Mouse (Mus musculus) neural tube, embryonic 11.5 days (tissue): ENCODE measurements around the gene Tmem63a. TPM values are rescaled to one million over a fixed set of nuclear protein-coding genes. Genes with fewer than 3 reads are reported as not detected.

ENCODE experiments used
- ATAC-seq: fragments of 200-750 bp; cut with Nextera tagmentation; 2 replicates; pipeline ENCODE4 v1.8.0; 2017; ENCODE audit warnings: moderate number of reproducible peaks, mild to moderate bottlenecking, moderate TSS enrichment, moderate library complexity; ENCODE audit not compliant: insufficient read depth, low FRiP score, low TSS enrichment
- DNase-seq: peaks from one replicate; pipeline ENCODE4 v3.0.0-alpha.2; 2015; ENCODE audit warnings: low spot score
- H3K27ac ChIP-seq: fragments of 300-500 bp; sonication (generic); 2 replicates; pipeline ENCODE4 v1.5.1; 2014; ENCODE audit warnings: low read depth, mild to moderate bottlenecking, low read length
- H3K27me3 ChIP-seq: fragments of 300-500 bp; sonication (generic); 2 replicates; pipeline ENCODE4 v1.6.1; 2014; ENCODE audit warnings: mild to moderate bottlenecking, low read length, mixed read lengths; ENCODE audit not compliant: control insufficient read depth, insufficient read depth
- H3K36me3 ChIP-seq: fragments of 300-500 bp; sonication (generic); 2 replicates; pipeline ENCODE4 v1.6.1; 2014; ENCODE audit warnings: mild to moderate bottlenecking, low read length, moderate library complexity, mixed read lengths; ENCODE audit not compliant: control insufficient read depth, insufficient read depth
- H3K4me1 ChIP-seq: fragments of 300-500 bp; sonication (generic); 2 replicates; pipeline ENCODE4 v1.6.1; 2014; ENCODE audit warnings: low read length, mixed read lengths; ENCODE audit not compliant: control insufficient read depth, insufficient read depth
- H3K4me2 ChIP-seq: fragments of 300-500 bp; sonication (generic); 2 replicates; pipeline ENCODE4 v1.6.1; 2014; ENCODE audit warnings: low read depth, mild to moderate bottlenecking, moderate library complexity
- H3K4me3 ChIP-seq: fragments of 300-500 bp; sonication (generic); 2 replicates; pipeline ENCODE4 v1.5.1; 2014; ENCODE audit warnings: low read depth, low read length
- H3K9ac ChIP-seq: fragments of 300-500 bp; sonication (generic); 2 replicates; pipeline ENCODE4 v1.6.1; 2014; ENCODE audit warnings: mild to moderate bottlenecking, low read length
- H3K9me3 ChIP-seq: fragments of 300-500 bp; sonication (generic); 2 replicates; pipeline ENCODE4 v1.6.1; 2016; ENCODE audit warnings: low read length; ENCODE audit not compliant: control insufficient read depth
- WGBS: fragments of 180-500 bp; shearing (Covaris S2); extraction: QIAGEN DNeasy Blood & Tissue Kit; methylation state at CpG from one replicate; pipeline ENCODE4 v1.1.7; 2014; 5-methylcytosine and 5-hydroxymethylcytosine counted together
- polyA plus RNA-seq: library from polyadenylated mRNA; unstranded; fragments of >200 nt; fragmentation: Nextera tagmentation; extraction: Ambion mirVana; gene quantifications from 2 replicates; pipeline ENCODE4 v1.2.1, GENCODE M21; 2014

Tmem63a gene
- polyA plus RNA-seq, 1 experiment from 2014 or later: 3.1 TPM

DNA sequence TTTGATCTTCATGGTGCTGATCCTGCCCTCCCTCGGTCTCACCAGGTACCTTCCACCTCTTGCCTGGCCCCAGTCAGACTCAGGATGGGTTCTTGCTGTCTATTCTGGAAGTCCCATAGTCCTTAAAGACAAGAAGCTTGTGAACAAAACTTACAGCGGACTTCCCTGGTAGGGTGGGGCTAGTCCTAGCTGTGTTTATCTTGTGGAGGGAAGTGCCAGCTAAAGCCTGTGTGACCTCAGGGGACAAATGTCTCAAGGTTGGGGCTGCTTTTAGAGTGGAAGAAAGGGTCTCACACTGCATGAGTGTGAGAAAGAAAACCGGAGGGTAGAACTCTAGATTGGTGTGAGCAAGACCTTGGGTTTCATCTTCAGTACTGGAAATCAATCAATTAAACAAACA is 23.6 kb downstream of the Tmem63a start:
- Histone ChIP-seq H3K9ac (no peak overlapping the region), H3K27me3 (no peaks in the 10 kb centered on the region), H3K36me3 (no peaks in the 10 kb centered on the region), H3K4me2 (no peak overlapping the region), H3K4me1 (no peaks in the 10 kb centered on the region), H3K9me3 (no peaks in the 10 kb centered on the region), H3K4me3 (no peak overlapping the region), H3K27ac (no peak overlapping the region)
- DNase-seq: no peak
- no peak for ATAC-seq
- WGBS: 86% methylated on average over 3 of the region's 3 CpGs

- WGBS: 62% methylated on average over 3 of the region's 3 CpGs
- no peak for ATAC-seq
- no peak overlapping the region for H3K4me2 ChIP-seq
- no peaks in the 10 kb centered on the region for H3K4me1 ChIP-seq
- DNase-seq: no peak
- no peak overlapping the region for H3K27ac ChIP-seq
- no peak overlapping the region for H3K4me3 ChIP-seq
- H3K36me3 ChIP-seq: no peaks in the 10 kb centered on the region
- no peaks in the 10 kb centered on the region for H3K27me3 ChIP-seq
- H3K9ac ChIP-seq: no peak overlapping the region
- H3K9me3 ChIP-seq: no peaks in the 10 kb centered on the region
Observed at GRCm38 (mm10) chr1:180966542-180966941, 24.4 kb downstream of the Tmem63a start.

DNA sequence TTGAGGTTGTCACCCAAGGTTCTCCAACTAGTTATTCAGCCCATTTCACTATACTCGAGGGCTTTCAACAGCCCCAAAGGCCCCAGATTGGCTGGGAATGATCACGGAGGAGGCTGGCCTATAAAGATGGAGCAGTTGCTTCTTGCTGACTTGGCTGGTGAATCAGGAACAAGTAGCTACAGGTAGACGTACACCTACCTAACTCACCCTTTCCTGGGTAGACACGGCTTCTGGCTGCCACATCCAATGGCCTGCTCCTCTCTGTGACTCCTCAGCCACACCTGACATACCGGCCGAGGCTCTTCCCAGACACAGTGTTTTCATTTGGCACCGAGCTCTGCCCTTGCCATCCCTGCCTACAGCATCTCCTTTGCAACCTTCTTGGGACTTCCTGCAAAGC is 25.1 kb downstream of the Tmem63a start:
- Histone ChIP-seq H3K36me3 (no peaks in the 10 kb centered on the region), H3K4me2 (no peak overlapping the region), H3K4me3 (no peak overlapping the region), H3K9me3 (no peaks in the 10 kb centered on the region), H3K27me3 (no peaks in the 10 kb centered on the region), H3K9ac (no peak overlapping the region), H3K4me1 (no peaks in the 10 kb centered on the region), H3K27ac (no peak overlapping the region)
- no peak for DNase-seq
- 89% methylated on average over 7 of the region's 7 CpGs for WGBS
- ATAC-seq: no peak

DNA sequence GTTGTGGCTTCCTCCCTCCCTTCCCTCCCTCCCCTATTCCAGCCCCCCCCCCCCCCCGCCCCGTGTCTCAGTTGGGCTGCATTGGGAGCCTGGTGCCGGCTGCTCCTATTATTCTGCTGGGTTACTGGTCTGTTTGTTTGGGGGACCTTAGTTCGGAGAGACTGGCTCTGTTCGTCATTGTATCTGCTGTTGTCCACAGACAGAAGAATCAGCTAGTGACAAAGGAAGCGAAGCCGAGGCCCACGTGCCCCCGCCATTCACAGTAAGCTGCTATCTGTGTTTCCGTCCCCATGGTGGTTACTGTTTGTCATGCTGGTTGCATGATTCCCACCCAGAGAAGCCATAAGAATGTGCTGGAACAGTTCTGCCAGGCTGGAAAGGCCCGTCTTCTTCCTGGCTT is 30.8 kb downstream of the Tmem63a start:
- no peaks in the 10 kb centered on the region for H3K9me3 ChIP-seq
- H3K4me1 ChIP-seq: no peaks in the 10 kb centered on the region
- H3K27ac ChIP-seq: no peak overlapping the region
- WGBS: 77% methylated on average over 9 of the region's 11 CpGs
- H3K27me3 ChIP-seq: no peaks in the 10 kb centered on the region
- no peaks in the 10 kb centered on the region for H3K36me3 ChIP-seq
- DNase-seq (no peak), ATAC-seq (no peak)
- no peak overlapping the region for H3K9ac ChIP-seq
- H3K4me3 ChIP-seq: no peak overlapping the region
- H3K4me2 ChIP-seq: no peak overlapping the region

GRCm38 (mm10) chr1:180974126-180974746 is 32.1 kb downstream of the Tmem63a start:
- Histone ChIP-seq H3K9me3 (no peaks in the 10 kb centered on the region), H3K36me3 (no peaks in the 10 kb centered on the region), H3K4me2 (no peak overlapping the region), H3K4me1 (no peaks in the 10 kb centered on the region), H3K27ac (no peak overlapping the region), H3K9ac (no peak overlapping the region), H3K27me3 (no peaks in the 10 kb centered on the region), H3K4me3 (no peak overlapping the region)
- DNase-seq (peak; percentile 47), ATAC-seq (peak; percentile 48; the same call in 1 of the 2 replicates)
- WGBS: 60% methylated on average over 14 of the region's 14 CpGs

GRCm38 (mm10) chr1:180976110-180976679 is 34.1 kb downstream of the Tmem63a start:
- H3K9ac ChIP-seq: no peak overlapping the region
- DNase-seq (no peak), ATAC-seq (no peak)
- H3K4me1 ChIP-seq: no peaks in the 10 kb centered on the region
- no peak overlapping the region for H3K4me3 ChIP-seq
- H3K27ac ChIP-seq: no peak overlapping the region
- no peaks in the 10 kb centered on the region for H3K27me3 ChIP-seq
- H3K9me3 ChIP-seq: no peaks in the 10 kb centered on the region
- WGBS: 72% methylated on average over 4 of the region's 4 CpGs
- no peak overlapping the region for H3K4me2 ChIP-seq
- H3K36me3 ChIP-seq: no peaks in the 10 kb centered on the region

- no peaks in the 10 kb centered on the region for H3K4me1 ChIP-seq
- ATAC-seq (no peak), DNase-seq (no peak)
- H3K4me2 ChIP-seq: no peak overlapping the region
- no peak overlapping the region for H3K4me3 ChIP-seq
- 84% methylated on average over 23 of the region's 24 CpGs for WGBS
- no peaks in the 10 kb centered on the region for H3K36me3 ChIP-seq
- no peaks in the 10 kb centered on the region for H3K27me3 ChIP-seq
- H3K9me3 ChIP-seq: no peaks in the 10 kb centered on the region
- H3K9ac ChIP-seq: no peak overlapping the region
- H3K27ac ChIP-seq: no peak overlapping the region
Observed at GRCm38 (mm10) chr1:180979484-180980251, 37.5 kb downstream of the Tmem63a start.

GRCm38 (mm10) chr1:180980464-180980863 is 38.3 kb downstream of the Tmem63a start:
- ATAC-seq: no peak
- WGBS: 77% methylated on average over 2 of the region's 2 CpGs

More at GRCm38 (mm10) chr1:180980464-180980863, 38.3 kb downstream of the Tmem63a start:
- H3K4me2 ChIP-seq: no peak overlapping the region
- no peak overlapping the region for H3K9ac ChIP-seq
- H3K27me3 ChIP-seq: no peaks in the 10 kb centered on the region
- no peak overlapping the region for H3K27ac ChIP-seq
- H3K9me3 ChIP-seq: no peaks in the 10 kb centered on the region
- no peak overlapping the region for H3K4me3 ChIP-seq
- no peaks in the 10 kb centered on the region for H3K4me1 ChIP-seq
- no peaks in the 10 kb centered on the region for H3K36me3 ChIP-seq
- no peak for DNase-seq
